Mouse (Mus musculus) stomach, embryonic 14.5 days (tissue): ENCODE data around the gene Slc10a6. TPM values are rescaled to one million over a fixed set of nuclear protein-coding genes. Genes with fewer than 3 reads are reported as not detected.

Source experiments
- ATAC-seq: fragments of 200-750 bp; cut with Nextera tagmentation; 2 replicates; pipeline ENCODE4 v1.8.0; 2017; ENCODE audit warnings: low read depth, moderate TSS enrichment; ENCODE audit not compliant: insufficient number of reproducible peaks, insufficient read depth, low FRiP score
- H3K27ac ChIP-seq: fragments of 300-500 bp; sonication (generic); 2 replicates; pipeline ENCODE4 v1.5.1; 2014; ENCODE audit warnings: mild to moderate bottlenecking, low read length, moderate library complexity, mixed read lengths
- H3K27me3 ChIP-seq: fragments of 300-500 bp; sonication (generic); 2 replicates; pipeline ENCODE4 v1.6.1; 2014; ENCODE audit warnings: low read length, control low read depth, mixed read lengths; ENCODE audit not compliant: control insufficient read depth, insufficient read depth
- H3K36me3 ChIP-seq: fragments of 300-500 bp; sonication (generic); 2 replicates; pipeline ENCODE4 v1.6.1; 2014; ENCODE audit warnings: mild to moderate bottlenecking, control low read depth, low read length, moderate library complexity, mixed read lengths; ENCODE audit not compliant: control insufficient read depth, insufficient read depth
- H3K4me1 ChIP-seq: fragments of 300-500 bp; sonication (generic); 2 replicates; pipeline ENCODE4 v1.6.1; 2014; ENCODE audit warnings: low read length, control low read depth, mixed read lengths; ENCODE audit not compliant: control insufficient read depth, insufficient read depth
- H3K4me2 ChIP-seq: fragments of 300-500 bp; sonication (generic); replicated peaks from 2 replicates; pipeline ENCODE4 v1.6.1; 2014; ENCODE audit warnings: low read depth, low read length, control low read depth
- H3K4me3 ChIP-seq: fragments of 300-500 bp; sonication (generic); 2 replicates; pipeline ENCODE4 v1.5.1; 2014; ENCODE audit warnings: low read depth, low read length, control low read depth
- H3K9ac ChIP-seq: fragments of 300-500 bp; sonication (generic); replicated peaks from 2 replicates; pipeline ENCODE4 v1.6.1; 2014; ENCODE audit warnings: low read depth, mild to moderate bottlenecking, control low read depth, low read length, moderate library complexity, mixed read lengths
- H3K9me3 ChIP-seq: fragments of 300-500 bp; sonication (generic); 2 replicates; pipeline ENCODE4 v1.6.1; 2016; ENCODE audit warnings: low read depth, low read length, control low read depth; ENCODE audit not compliant: control insufficient read depth
- WGBS: fragments of 180-500 bp; shearing (Covaris S2); extraction: QIAGEN DNeasy Blood & Tissue Kit; methylation state at CpG from one replicate; pipeline ENCODE4 v1.1.7; 2014; 5-methylcytosine and 5-hydroxymethylcytosine counted together
- polyA plus RNA-seq: library from polyadenylated mRNA; unstranded; fragments of >200 nt; fragmentation: Nextera tagmentation; extraction: Ambion mirVana; gene quantifications from 2 replicates; pipeline ENCODE4 v1.2.1, GENCODE M21; 2014

The Slc10a6 gene
- polyA plus RNA-seq, 1 experiment from 2014 or later = 0.49 TPM

- no peaks in the 10 kb centered on the region for H3K9me3 ChIP-seq
- no peaks in the 10 kb centered on the region for H3K4me1 ChIP-seq
- H3K36me3 ChIP-seq = no peaks in the 10 kb centered on the region
- H3K4me2 ChIP-seq = no peak overlapping the region
- WGBS = 84% methylated on average over 10 of the region's 10 CpGs
- no peak overlapping the region for H3K27ac ChIP-seq
- H3K27me3 ChIP-seq = no peaks in the 10 kb centered on the region
- no peak overlapping the region for H3K9ac ChIP-seq
- no peak for ATAC-seq
- H3K4me3 ChIP-seq = no peak overlapping the region
These were observed 18.2 kb downstream of the Slc10a6 start for GRCm38 (mm10) chr5:103610856-103611472.

- no peaks in the 10 kb centered on the region for H3K4me1 ChIP-seq
- no peak overlapping the region for H3K4me3 ChIP-seq
- H3K4me2 ChIP-seq = no peak overlapping the region
- H3K9ac ChIP-seq = no peak overlapping the region
- no peak overlapping the region for H3K27ac ChIP-seq
- H3K27me3 ChIP-seq = no peaks in the 10 kb centered on the region
- 45% methylated on average over 5 of the region's 5 CpGs for WGBS
- H3K36me3 ChIP-seq = no peaks in the 10 kb centered on the region
- H3K9me3 ChIP-seq = no peaks in the 10 kb centered on the region
- no peak for ATAC-seq
These were observed 19.1 kb downstream of the Slc10a6 start for GRCm38 (mm10) chr5:103610148-103610547.

- Histone ChIP-seq H3K9me3 (no peaks in the 10 kb centered on the region), H3K27me3 (no peaks in the 10 kb centered on the region), H3K4me3 (no peak overlapping the region), H3K4me2 (no peak overlapping the region), H3K9ac (no peak overlapping the region), H3K27ac (no peak overlapping the region), H3K36me3 (no peaks in the 10 kb centered on the region), H3K4me1 (no peaks in the 10 kb centered on the region)
- 76% methylated on average over 7 of the region's 7 CpGs for WGBS
- no peak for ATAC-seq
These were observed 23.5 kb downstream of the Slc10a6 start for GRCm38 (mm10) chr5:103605707-103606106.

- Histone ChIP-seq H3K36me3 (no peaks in the 10 kb centered on the region), H3K27me3 (no peaks in the 10 kb centered on the region)
These were observed 25.9 kb downstream of the Slc10a6 start for GRCm38 (mm10) chr5:103603115-103603893.

GRCm38 (mm10) chr5:103598881-103599280, 30.3 kb downstream of the Slc10a6 start:
- no peak overlapping the region for H3K27ac ChIP-seq
- ATAC-seq = no peak
- H3K4me2 ChIP-seq = no peak overlapping the region
- H3K36me3 ChIP-seq = no peaks in the 10 kb centered on the region
- no peak overlapping the region for H3K9ac ChIP-seq
- H3K9me3 ChIP-seq = no peaks in the 10 kb centered on the region
- H3K27me3 ChIP-seq = no peaks in the 10 kb centered on the region
- no peak overlapping the region for H3K4me3 ChIP-seq
- H3K4me1 ChIP-seq = 0 out of 2 replicates have a peak, but pooled peaks cover 4% of the 10 kb centered on the region
- 77% methylated on average over 5 of the region's 5 CpGs for WGBS

More at GRCm38 (mm10) chr5:103603115-103603893, 25.9 kb downstream of the Slc10a6 start:
- 75% methylated on average over 11 of the region's 11 CpGs for WGBS
- Histone ChIP-seq H3K9ac (no peak overlapping the region), H3K9me3 (no peaks in the 10 kb centered on the region), H3K4me2 (no peak overlapping the region), H3K27ac (no peak overlapping the region), H3K4me1 (no peaks in the 10 kb centered on the region), H3K4me3 (no peak overlapping the region)
- no peak for ATAC-seq

- H3K4me2 ChIP-seq = no peak overlapping the region
- H3K27me3 ChIP-seq = no peaks in the 10 kb centered on the region
- WGBS = 84% methylated on average over 9 of the region's 9 CpGs
- 0 out of 2 replicates have a peak, but pooled peaks cover 4% of the 10 kb centered on the region for H3K4me1 ChIP-seq
- no peak for ATAC-seq
- no peaks in the 10 kb centered on the region for H3K9me3 ChIP-seq
- no peak overlapping the region for H3K27ac ChIP-seq
- no peak overlapping the region for H3K9ac ChIP-seq
- no peak overlapping the region for H3K4me3 ChIP-seq
- no peaks in the 10 kb centered on the region for H3K36me3 ChIP-seq
These were observed 30.9 kb downstream of the Slc10a6 start for GRCm38 (mm10) chr5:103598264-103598663.

GRCm38 (mm10) chr5:103597604-103598003, 31.6 kb downstream of the Slc10a6 start:
- no peak for ATAC-seq
- no peaks in the 10 kb centered on the region for H3K36me3 ChIP-seq
- H3K4me2 ChIP-seq = no peak overlapping the region
- H3K9ac ChIP-seq = no peak overlapping the region
- 71% methylated on average over 6 of the region's 6 CpGs for WGBS
- no peak overlapping the region for H3K27ac ChIP-seq
- no peaks in the 10 kb centered on the region for H3K27me3 ChIP-seq
- no peak overlapping the region for H3K4me3 ChIP-seq
- no peaks in the 10 kb centered on the region for H3K9me3 ChIP-seq
- 0 out of 2 replicates have a peak, but pooled peaks cover 4% of the 10 kb centered on the region for H3K4me1 ChIP-seq

- no peaks in the 10 kb centered on the region for H3K9me3 ChIP-seq
- no peaks in the 10 kb centered on the region for H3K36me3 ChIP-seq
- 80% methylated on average over 14 of the region's 14 CpGs for WGBS
- H3K4me3 ChIP-seq = no peak overlapping the region
- H3K27me3 ChIP-seq = no peaks in the 10 kb centered on the region
- ATAC-seq = peak; percentile 21; the same call in 1 of the 2 replicates
- H3K4me2 ChIP-seq = no peak overlapping the region
- H3K4me1 ChIP-seq = 0 out of 2 replicates have a peak, but pooled peaks cover 4% of the 10 kb centered on the region
- H3K9ac ChIP-seq = no peak overlapping the region
- H3K27ac ChIP-seq = no peak overlapping the region
These were observed 32.6 kb downstream of the Slc10a6 start for GRCm38 (mm10) chr5:103596467-103597146.
